Mouse (Mus musculus): Measurements from ENCODE around the gene Srp54b. TPM values are rescaled to one million over a fixed set of nuclear protein-coding genes. Genes with fewer than 3 reads are reported as not detected.
"Not testable (repeated sequence)": the region's sequence is repeated elsewhere in the genome, so short reads cannot be mapped to it uniquely, and the experiment has no call there.

The Srp54b gene
- total RNA-seq, 1 experiment = 14.4 TPM

DNA sequence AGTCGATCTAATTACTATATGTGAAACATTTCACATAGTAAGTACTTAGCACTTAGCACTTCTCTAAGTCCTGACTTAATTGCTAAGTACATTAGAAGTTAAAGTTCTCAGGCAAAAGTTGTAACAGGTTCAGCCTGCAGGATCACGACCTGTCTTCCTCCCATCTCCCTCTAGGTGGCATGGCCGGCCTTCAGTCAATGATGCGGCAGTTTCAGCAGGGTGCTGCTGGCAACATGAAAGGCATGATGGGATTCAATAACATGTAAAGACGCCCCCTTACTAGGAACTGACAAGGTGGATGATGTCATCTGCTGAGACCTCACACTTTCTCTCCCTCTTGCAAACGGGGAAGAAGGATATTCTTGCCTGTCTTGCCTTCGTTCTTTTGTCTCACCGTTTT lies 32.8 kb downstream of the Srp54b start:
- H3K27ac ChIP-seq (ENCODE audit: insufficient read depth, low read depth, low read length, poor library complexity, severe bottlenecking); H3K4me1 ChIP-seq (ENCODE audit: control insufficient read depth in 2 of 2, insufficient read depth in 2 of 2, low read length in 2 of 2, poor library complexity in 1 of 2); DNase-seq (ENCODE audit: low read depth, low spot score); H3K9me3 ChIP-seq (ENCODE audit: control insufficient read depth, insufficient read depth, low read depth, low read length); H3K36me3 ChIP-seq (ENCODE audit: control insufficient read depth, insufficient read depth, low read length, poor library complexity, severe bottlenecking); H3K4me3 ChIP-seq (ENCODE audit: insufficient read depth in 1 of 2, low read depth in 1 of 2, low read length in 2 of 2, poor library complexity in 1 of 2, severe bottlenecking in 1 of 2); H3K9ac ChIP-seq (ENCODE audit: insufficient read depth, low read depth, low read length, poor library complexity, severe bottlenecking); in situ Hi-C loops (cut with MboI; ENCODE audit: low sequenced_read_pairs in 2 of 2, unreplicated experiment in 2 of 2): not testable (repeated sequence)

DNA sequence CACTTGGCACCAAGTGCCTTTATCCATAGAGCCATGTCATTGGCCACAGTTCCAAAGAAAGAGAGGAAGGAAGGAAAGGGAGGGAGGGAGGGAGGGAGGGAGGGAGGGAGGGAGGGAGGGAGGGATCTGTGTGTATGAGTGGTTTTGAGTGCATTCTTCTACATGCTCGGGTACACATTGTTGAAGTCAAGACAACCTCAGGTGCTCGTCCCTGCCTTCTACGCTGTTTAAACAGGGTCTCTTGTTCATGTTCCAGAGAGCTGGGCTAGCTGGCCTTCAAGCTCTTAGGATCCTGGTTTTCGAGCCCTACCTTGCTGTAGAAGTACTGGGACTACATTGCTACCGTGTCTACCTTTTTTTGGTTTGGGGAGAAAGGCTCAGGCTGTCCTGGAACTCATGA lies 34.2 kb downstream of the Srp54b start:
- H3K9ac ChIP-seq (ENCODE audit: insufficient read depth, low read depth, low read length, poor library complexity, severe bottlenecking); H3K4me1 ChIP-seq (ENCODE audit: control insufficient read depth in 2 of 2, insufficient read depth in 2 of 2, low read length in 2 of 2, poor library complexity in 1 of 2); H3K4me3 ChIP-seq (ENCODE audit: insufficient read depth in 1 of 2, low read depth in 1 of 2, low read length in 2 of 2, poor library complexity in 1 of 2, severe bottlenecking in 1 of 2); H3K36me3 ChIP-seq (ENCODE audit: control insufficient read depth, insufficient read depth, low read length, poor library complexity, severe bottlenecking); DNase-seq (ENCODE audit: low read depth, low spot score); H3K27ac ChIP-seq (ENCODE audit: insufficient read depth, low read depth, low read length, poor library complexity, severe bottlenecking); H3K9me3 ChIP-seq (ENCODE audit: control insufficient read depth, insufficient read depth, low read depth, low read length); in situ Hi-C loops (cut with MboI; ENCODE audit: low sequenced_read_pairs in 2 of 2, unreplicated experiment in 2 of 2): not testable (repeated sequence)

DNA sequence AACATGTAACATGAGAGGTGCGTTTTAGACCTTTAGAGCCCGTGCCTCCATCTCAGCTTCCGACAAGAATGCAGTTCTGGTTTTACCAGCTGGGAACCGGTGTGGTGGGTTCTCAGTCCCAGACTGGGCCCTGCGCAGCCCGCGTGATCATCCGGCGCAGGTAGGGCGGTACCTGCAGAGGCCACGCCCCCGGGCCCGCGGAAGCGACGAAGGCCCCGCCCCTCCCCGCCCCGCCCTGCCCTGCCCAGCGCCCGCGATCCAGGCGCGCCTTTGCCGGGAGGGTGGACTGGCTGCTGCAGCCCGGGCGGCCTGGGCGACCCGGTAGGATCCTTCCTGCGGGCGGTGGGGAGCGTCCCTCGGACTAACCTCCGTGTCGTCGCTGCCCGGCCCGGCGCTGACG lies 44.4 kb downstream of the Srp54b start, which contains the start of gene 1700047I17Rik2:
Gene 1700047I17Rik2, plus strand, starts transcription at position 287 of the 400 bp plus-strand sequence.
- DNase-seq (ENCODE audit: low read depth, low spot score); H3K9ac ChIP-seq (ENCODE audit: insufficient read depth, low read depth, low read length, poor library complexity, severe bottlenecking); H3K27ac ChIP-seq (ENCODE audit: insufficient read depth, low read depth, low read length, poor library complexity, severe bottlenecking); H3K4me3 ChIP-seq (ENCODE audit: insufficient read depth in 1 of 2, low read depth in 1 of 2, low read length in 2 of 2, poor library complexity in 1 of 2, severe bottlenecking in 1 of 2); H3K9me3 ChIP-seq (ENCODE audit: control insufficient read depth, insufficient read depth, low read depth, low read length); H3K4me1 ChIP-seq (ENCODE audit: control insufficient read depth in 2 of 2, insufficient read depth in 2 of 2, low read length in 2 of 2, poor library complexity in 1 of 2); in situ Hi-C loops (cut with MboI; ENCODE audit: low sequenced_read_pairs in 2 of 2, unreplicated experiment in 2 of 2); H3K36me3 ChIP-seq (ENCODE audit: control insufficient read depth, insufficient read depth, low read length, poor library complexity, severe bottlenecking): not testable (repeated sequence)

DNA sequence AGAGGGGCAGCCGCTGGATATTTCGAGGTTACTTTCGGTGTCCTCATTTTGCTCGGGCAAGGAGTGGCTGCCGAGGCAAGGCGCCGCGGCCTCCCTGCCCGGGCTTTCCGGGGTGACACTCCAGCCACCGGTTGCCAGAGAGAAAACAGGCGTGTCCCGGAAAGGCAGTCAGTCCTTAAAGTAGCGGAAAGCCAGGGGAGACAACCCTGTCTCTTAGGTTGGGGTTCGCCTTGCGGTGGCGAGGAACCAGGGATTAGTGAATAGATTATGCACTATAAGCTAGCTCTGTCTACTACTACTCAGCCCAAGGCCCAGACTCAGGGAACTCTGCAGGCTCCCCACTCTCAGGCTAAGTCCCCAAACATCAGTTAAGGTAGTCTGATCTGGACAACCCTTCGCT lies 44.9 kb downstream of the Srp54b start:
- in situ Hi-C loops (cut with MboI; ENCODE audit: low sequenced_read_pairs in 2 of 2, unreplicated experiment in 2 of 2) = not testable (repeated sequence)

DNA sequence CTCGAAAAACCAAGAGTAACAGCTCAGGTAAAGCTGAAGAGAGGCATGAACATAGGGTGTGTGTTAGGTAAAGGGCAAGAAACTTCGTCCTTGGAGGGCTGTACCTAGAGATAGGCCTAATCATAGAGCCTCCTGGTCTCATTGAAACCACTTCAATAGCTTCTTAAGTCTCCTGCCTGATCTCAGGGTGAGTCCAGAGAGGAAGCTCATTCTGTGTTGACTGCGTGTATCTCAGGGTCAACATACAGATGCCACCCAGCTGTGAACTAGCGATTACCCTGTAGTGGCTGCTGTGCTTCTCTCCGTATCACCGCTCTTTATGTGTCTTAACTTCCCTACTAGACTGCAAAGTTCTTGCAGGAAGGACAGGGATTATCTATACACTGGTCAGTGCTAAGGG lies 58.0 kb downstream of the Srp54b start:
- H3K9ac ChIP-seq (ENCODE audit: insufficient read depth, low read depth, low read length, poor library complexity, severe bottlenecking); H3K36me3 ChIP-seq (ENCODE audit: control insufficient read depth, insufficient read depth, low read length, poor library complexity, severe bottlenecking); H3K9me3 ChIP-seq (ENCODE audit: control insufficient read depth, insufficient read depth, low read depth, low read length); DNase-seq (ENCODE audit: low read depth, low spot score); H3K4me3 ChIP-seq (ENCODE audit: insufficient read depth in 1 of 2, low read depth in 1 of 2, low read length in 2 of 2, poor library complexity in 1 of 2, severe bottlenecking in 1 of 2); H3K4me1 ChIP-seq (ENCODE audit: control insufficient read depth in 2 of 2, insufficient read depth in 2 of 2, low read length in 2 of 2, poor library complexity in 1 of 2); in situ Hi-C loops (cut with MboI; ENCODE audit: low sequenced_read_pairs in 2 of 2, unreplicated experiment in 2 of 2); H3K27ac ChIP-seq (ENCODE audit: insufficient read depth, low read depth, low read length, poor library complexity, severe bottlenecking): not testable (repeated sequence)

More for the DNA sequence above, 44.9 kb downstream of the Srp54b start:
- not testable (repeated sequence) for H3K36me3 ChIP-seq (ENCODE audit: control insufficient read depth, insufficient read depth, low read length, poor library complexity, severe bottlenecking); DNase-seq (ENCODE audit: low read depth, low spot score); H3K4me1 ChIP-seq (ENCODE audit: control insufficient read depth in 2 of 2, insufficient read depth in 2 of 2, low read length in 2 of 2, poor library complexity in 1 of 2); H3K9me3 ChIP-seq (ENCODE audit: control insufficient read depth, insufficient read depth, low read depth, low read length); H3K4me3 ChIP-seq (ENCODE audit: insufficient read depth in 1 of 2, low read depth in 1 of 2, low read length in 2 of 2, poor library complexity in 1 of 2, severe bottlenecking in 1 of 2); H3K9ac ChIP-seq (ENCODE audit: insufficient read depth, low read depth, low read length, poor library complexity, severe bottlenecking); H3K27ac ChIP-seq (ENCODE audit: insufficient read depth, low read depth, low read length, poor library complexity, severe bottlenecking)

DNA sequence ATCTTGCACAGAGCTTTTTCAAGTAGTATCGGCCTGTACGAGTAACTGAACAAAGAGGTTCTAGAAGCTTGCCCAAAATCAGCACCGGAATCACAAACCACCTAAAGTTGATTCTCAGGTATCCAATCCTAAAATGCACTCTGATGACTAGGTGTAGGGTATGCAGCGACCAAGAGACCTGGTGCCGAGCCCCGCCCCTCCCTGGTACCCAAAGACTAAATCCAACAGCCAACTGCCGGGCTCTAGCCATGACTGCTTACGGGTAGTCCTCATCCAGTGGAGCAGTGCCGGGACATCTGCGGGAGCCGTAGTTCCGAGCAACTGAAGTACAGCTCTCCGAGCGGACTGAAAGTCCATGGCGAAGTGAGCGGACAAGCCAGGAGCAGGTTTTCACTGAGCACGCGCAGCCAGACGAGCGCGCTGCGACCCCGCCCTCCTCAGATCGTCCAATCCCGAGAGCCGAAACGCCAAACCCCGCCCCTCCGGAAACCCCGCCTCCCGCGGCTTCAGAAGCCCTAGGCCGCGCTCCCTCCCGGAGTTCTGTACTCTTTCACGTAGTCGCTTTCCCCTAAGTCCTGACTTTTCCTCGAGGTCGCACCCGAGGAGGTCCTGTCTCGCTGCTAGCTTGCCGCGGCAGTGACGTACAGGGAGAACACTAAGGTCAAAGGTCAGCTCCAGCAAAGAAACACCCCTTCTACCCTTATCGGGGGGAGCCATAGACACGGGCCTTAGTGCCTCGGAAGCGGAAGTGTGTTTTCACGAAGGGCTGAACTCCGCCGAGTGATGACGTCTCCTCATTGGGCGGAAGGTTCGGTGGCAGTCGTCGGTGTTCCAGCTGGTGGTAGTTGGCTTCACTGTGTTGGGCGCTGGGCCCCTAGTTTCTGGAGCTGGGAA lies 75.0 kb downstream of the Srp54b start, which contains the start of gene Srp54c:
Gene Srp54c, plus strand, starts transcription at position 543 of the 894 bp plus-strand sequence.
- H3K27ac ChIP-seq (ENCODE audit: insufficient read depth, low read depth, low read length, poor library complexity, severe bottlenecking); H3K36me3 ChIP-seq (ENCODE audit: control insufficient read depth, insufficient read depth, low read length, poor library complexity, severe bottlenecking); DNase-seq (ENCODE audit: low read depth, low spot score); in situ Hi-C loops (cut with MboI; ENCODE audit: low sequenced_read_pairs in 2 of 2, unreplicated experiment in 2 of 2); H3K9me3 ChIP-seq (ENCODE audit: control insufficient read depth, insufficient read depth, low read depth, low read length); H3K4me1 ChIP-seq (ENCODE audit: control insufficient read depth in 2 of 2, insufficient read depth in 2 of 2, low read length in 2 of 2, poor library complexity in 1 of 2): not testable (repeated sequence)
- peak within 1 kb of the TSS; percentile 67; the same call in 1 of the 2 replicates for H3K9ac ChIP-seq (ENCODE audit: insufficient read depth, low read depth, low read length, poor library complexity, severe bottlenecking)
- peak within 1 kb of the TSS; percentile 62 to 65 for H3K4me3 ChIP-seq (ENCODE audit: insufficient read depth in 1 of 2, low read depth in 1 of 2, low read length in 2 of 2, poor library complexity in 1 of 2, severe bottlenecking in 1 of 2)

DNA sequence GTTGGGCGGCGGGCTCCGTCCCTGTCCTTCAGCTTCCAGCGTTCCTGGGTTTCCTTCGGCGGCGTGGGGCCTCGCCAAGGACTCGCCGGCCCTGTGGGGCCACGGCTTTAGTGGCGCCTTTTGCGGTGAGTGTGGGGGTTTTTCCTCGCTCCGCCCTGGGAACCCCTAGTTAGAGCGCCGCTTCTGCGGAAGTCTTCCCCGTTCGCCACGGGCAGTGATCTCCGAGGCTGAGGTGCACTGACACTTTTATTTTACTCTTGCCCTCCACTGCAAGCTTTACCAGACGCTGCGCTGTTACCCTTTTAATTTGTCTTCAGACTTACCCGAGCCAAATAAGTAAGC lies 75.6 kb downstream of the Srp54b start:
- peak overlapping the region; percentile 62 to 65 for H3K4me3 ChIP-seq (ENCODE audit: insufficient read depth in 1 of 2, low read depth in 1 of 2, low read length in 2 of 2, poor library complexity in 1 of 2, severe bottlenecking in 1 of 2)
- H3K9ac ChIP-seq (ENCODE audit: insufficient read depth, low read depth, low read length, poor library complexity, severe bottlenecking) = peak overlapping the region; percentile 67; the same call in 1 of the 2 replicates
- H3K4me1 ChIP-seq (ENCODE audit: control insufficient read depth in 2 of 2, insufficient read depth in 2 of 2, low read length in 2 of 2, poor library complexity in 1 of 2); H3K9me3 ChIP-seq (ENCODE audit: control insufficient read depth, insufficient read depth, low read depth, low read length); H3K36me3 ChIP-seq (ENCODE audit: control insufficient read depth, insufficient read depth, low read length, poor library complexity, severe bottlenecking); DNase-seq (ENCODE audit: low read depth, low spot score); in situ Hi-C loops (cut with MboI; ENCODE audit: low sequenced_read_pairs in 2 of 2, unreplicated experiment in 2 of 2); H3K27ac ChIP-seq (ENCODE audit: insufficient read depth, low read depth, low read length, poor library complexity, severe bottlenecking): not testable (repeated sequence)
